Mouse (Mus musculus): ENCODE data around the gene Ep400. TPM values are rescaled to one million over a fixed set of nuclear protein-coding genes. Genes with fewer than 3 reads are reported as not detected.

The Ep400 gene
- total RNA-seq, 2 experiments from 2014 or later = 41.0 to 115 TPM

- peak; percentile 75 for ATAC-seq (replicated peaks; ENCODE audit: poor library complexity)
These were observed 88.5 kb downstream of the Ep400 start for GRCm38 (mm10) chr5:110682041-110682440.

- ATAC-seq (replicated peaks; ENCODE audit: poor library complexity) = no peak
These were observed 104.9 kb downstream of the Ep400 start for GRCm38 (mm10) chr5:110665486-110666121.

- ATAC-seq (replicated peaks; ENCODE audit: poor library complexity) = no peak
These were observed 105.7 kb downstream of the Ep400 start for GRCm38 (mm10) chr5:110664750-110665269.

GRCm38 (mm10) chr5:110664041-110664440 lies 106.5 kb downstream of the Ep400 start:
- no peak for ATAC-seq (replicated peaks; ENCODE audit: poor library complexity)

GRCm38 (mm10) chr5:110659682-110660081 lies 110.8 kb downstream of the Ep400 start:
- ATAC-seq (replicated peaks; ENCODE audit: poor library complexity) = no peak

- peak; percentile 11 for ATAC-seq (replicated peaks; ENCODE audit: poor library complexity)
These were observed 116.8 kb downstream of the Ep400 start for GRCm38 (mm10) chr5:110653686-110654085.

- ATAC-seq (replicated peaks; ENCODE audit: poor library complexity) = peak; percentile 90
These were observed 117.5 kb downstream of the Ep400 start, which contains the start of the genes Noc4l and Ddx51 for GRCm38 (mm10) chr5:110652719-110653648. Gene Noc4l, minus strand, starts transcription at chr5:110653417. Gene Ddx51, plus strand, starts transcription at chr5:110653451.

GRCm38 (mm10) chr5:110646377-110646776 lies 124.1 kb downstream of the Ep400 start:
- peak; percentile 70 for ATAC-seq (replicated peaks; ENCODE audit: poor library complexity)

GRCm38 (mm10) chr5:110639459-110639858 lies 131.1 kb downstream of the Ep400 start:
- ATAC-seq (replicated peaks; ENCODE audit: poor library complexity) = peak; percentile 96

GRCm38 (mm10) chr5:110638306-110639074 lies 132.0 kb downstream of the Ep400 start:
- no peak for ATAC-seq (replicated peaks; ENCODE audit: poor library complexity)

GRCm38 (mm10) chr5:110635951-110636707 lies 134.4 kb downstream of the Ep400 start:
- peak; percentile 81 for ATAC-seq (replicated peaks; ENCODE audit: poor library complexity)

- ATAC-seq (replicated peaks; ENCODE audit: poor library complexity) = no peak
These were observed 140.9 kb downstream of the Ep400 start for GRCm38 (mm10) chr5:110629525-110630120.

- no peak for ATAC-seq (replicated peaks; ENCODE audit: poor library complexity)
These were observed 142.4 kb downstream of the Ep400 start for GRCm38 (mm10) chr5:110628156-110628555.

- ATAC-seq (replicated peaks; ENCODE audit: poor library complexity) = no peak
These were observed 143.2 kb downstream of the Ep400 start for GRCm38 (mm10) chr5:110627351-110627750.

- no peak for ATAC-seq (replicated peaks; ENCODE audit: poor library complexity)
These were observed 146.2 kb downstream of the Ep400 start for GRCm38 (mm10) chr5:110624319-110624718.

GRCm38 (mm10) chr5:110619226-110619625 lies 151.3 kb downstream of the Ep400 start:
- no peak for ATAC-seq (replicated peaks; ENCODE audit: poor library complexity)

Data from megakaryocyte progenitor cell, adult 5-6 weeks (primary cell).